Mouse (Mus musculus) ES-E14 (cell line): ENCODE data around the gene Fus. TPM values are rescaled to one million over a fixed set of nuclear protein-coding genes. Genes with fewer than 3 reads are reported as not detected.

Experiments used
- DNase-seq: peaks from one replicate; pipeline ENCODE4 v3.0.0-alpha.2; 2013; ENCODE audit warnings: low read depth, low spot score
- H3K27ac ChIP-seq: 2 replicates; pipeline ENCODE4 v1.5.1; 2012; ENCODE audit warnings: low read depth, mild to moderate bottlenecking, low read length, moderate library complexity, mixed read lengths; ENCODE audit not compliant: poor library complexity, insufficient read depth, severe bottlenecking
- H3K36me3 ChIP-seq: 2 replicates; pipeline ENCODE4 v1.6.1; 2012; ENCODE audit warnings: mild to moderate bottlenecking, low read length, moderate library complexity, mixed read lengths; ENCODE audit not compliant: control insufficient read depth, poor library complexity, insufficient read depth, severe bottlenecking
- H3K4me1 ChIP-seq, 2 experiments: fragments of 150-350 bp in 1 of 2; sonication (generic) in 1 of 2; 2 replicates each; pipeline ENCODE4 v1.6.1; 2012; ENCODE audit warnings: low read length in 2 of 2, mild to moderate bottlenecking in 1 of 2, mixed read lengths in 1 of 2; ENCODE audit not compliant: control insufficient read depth in 2 of 2, insufficient read depth in 2 of 2, poor library complexity in 1 of 2
- H3K4me3 ChIP-seq, 2 experiments: fragments of 150-350 bp in 1 of 2; sonication (generic) in 1 of 2; 2 replicates each; pipeline ENCODE4 v1.5.1; 2012; ENCODE audit warnings: low read length in 2 of 2, low read depth in 1 of 2, mild to moderate bottlenecking in 1 of 2, mixed read lengths in 1 of 2; ENCODE audit not compliant: insufficient read depth in 1 of 2, poor library complexity in 1 of 2, severe bottlenecking in 1 of 2
- H3K9ac ChIP-seq: 2 replicates; pipeline ENCODE4 v1.6.1; 2012; ENCODE audit warnings: low read depth, mild to moderate bottlenecking, low read length, mixed read lengths; ENCODE audit not compliant: poor library complexity, insufficient read depth, severe bottlenecking
- H3K9me3 ChIP-seq: fragments of 150-350 bp; sonication (generic); 2 replicates; pipeline ENCODE4 v1.6.1; 2012; ENCODE audit warnings: low read depth, mild to moderate bottlenecking, low read length; ENCODE audit not compliant: control insufficient read depth, insufficient read depth
- CHD2 ChIP-seq: IDR thresholded peaks from 2 replicates; pipeline ENCODE4 v1.6.1; 2014; ENCODE audit warnings: mild to moderate bottlenecking, low read depth, low read length, inconsistent platforms
- HCFC1 ChIP-seq: IDR thresholded peaks from 2 replicates; pipeline ENCODE4 v1.6.1; 2012; ENCODE audit warnings: low read length, inconsistent platforms, borderline replicate concordance; ENCODE audit not compliant: insufficient read depth
- MAFK ChIP-seq: IDR thresholded peaks from 2 replicates; pipeline ENCODE4 v1.6.1; 2014; ENCODE audit warnings: mild to moderate bottlenecking, low read depth, low read length, inconsistent platforms; ENCODE audit not compliant: insufficient read depth
- ZC3H11A ChIP-seq: IDR thresholded peaks from 2 replicates; pipeline ENCODE4 v1.6.1; 2012; ENCODE audit warnings: low read depth, mild to moderate bottlenecking, inconsistent platforms, low read length, borderline replicate concordance
- ZNF384 ChIP-seq: IDR thresholded peaks from 2 replicates; pipeline ENCODE4 v1.6.1; 2012; ENCODE audit warnings: low read depth, low read length, inconsistent platforms
- in situ Hi-C, 2 experiments: fragments of 600-800 bp; cut with MboI; formaldehyde crosslinking; loops; one replicate each; pipeline ENCODE4 v1.15.1; 2025; ENCODE audit warnings: low sequenced_read_pairs in 2 of 2, inconsistent platforms in 1 of 2; ENCODE audit not compliant: unreplicated experiment in 2 of 2
- total RNA-seq: library from RNA; depleted of rRNA; stranded (reverse); fragments of 300-350 nt; gene quantifications from 2 replicates; pipeline ENCODE4 v1.2.3, GENCODE M21; 2012

The Fus gene
- total RNA-seq, 1 experiment = 142 TPM

DNA sequence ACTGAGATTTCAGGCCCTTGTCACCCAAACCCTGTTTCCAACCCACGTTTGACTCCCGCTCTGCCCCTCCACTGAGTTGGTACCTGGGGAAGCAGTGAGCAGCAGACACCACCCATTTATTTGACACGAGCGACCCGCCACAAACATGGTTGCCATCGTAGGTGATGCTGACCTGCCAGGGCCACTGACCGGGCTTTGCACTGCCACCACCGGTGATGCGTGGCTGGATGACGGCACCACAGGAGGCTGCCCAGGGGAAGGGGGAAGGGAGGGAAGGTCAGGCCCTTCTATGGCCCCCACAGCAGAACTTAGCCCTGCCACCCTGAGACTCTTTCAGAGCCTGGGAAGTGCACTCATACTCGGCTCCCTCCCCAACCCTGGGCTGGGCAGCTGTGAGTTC, 39.5 kb upstream of the Fus start:
- TF ChIP-seq ZNF384 = no peak
- no peak for TF ChIP-seq ZC3H11A
- TF ChIP-seq MAFK = no peak
- TF ChIP-seq CHD2 = no peak
- peaks cover 7 to 38% of the 10 kb centered on the region in 2 experiments; a peak in 3 of 4 replicates for H3K4me1 ChIP-seq
- H3K36me3 ChIP-seq = peaks cover 42% of the 10 kb centered on the region; the same call in 1 of the 2 replicates

DNA sequence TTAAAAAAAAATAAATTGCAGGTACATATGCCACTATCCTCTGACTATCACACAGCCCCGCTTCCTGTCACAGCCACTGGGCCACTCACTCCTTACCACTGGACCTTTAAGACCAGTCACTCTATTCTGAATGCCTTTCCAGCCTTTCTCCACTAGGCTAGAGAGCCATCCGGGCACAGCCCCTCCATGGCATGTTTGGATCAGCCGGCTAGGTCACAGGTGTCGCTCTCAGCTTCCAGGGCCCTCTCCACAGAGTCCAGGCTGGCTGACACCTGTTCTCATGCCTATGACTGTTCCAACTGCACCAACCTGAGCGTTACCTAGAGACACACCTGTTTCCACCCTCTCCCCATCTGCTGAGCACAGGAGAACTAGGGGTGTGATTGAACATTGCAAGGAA, 38.7 kb upstream of the Fus start:
- peaks cover 12 to 46% of the 10 kb centered on the region in 2 experiments; a peak in 3 of 4 replicates for H3K4me1 ChIP-seq
- no peak overlapping the region for H3K27ac ChIP-seq
- in situ Hi-C loops = no loop called here
- peaks cover 34% of the 10 kb centered on the region; the same call in 1 of the 2 replicates for H3K36me3 ChIP-seq
- TF ChIP-seq ZC3H11A (no peak), CHD2 (no peak), HCFC1 (no peak), MAFK (no peak), ZNF384 (no peak)
- 0 out of 4 replicates have a peak overlapping the region, but pooled peaks have one; percentile 60 for H3K4me3 ChIP-seq
- H3K9me3 ChIP-seq = peaks cover 2% of the 10 kb centered on the region; the same call in 1 of the 2 replicates
- no peak for DNase-seq
- H3K9ac ChIP-seq = no peak overlapping the region

More for the DNA sequence above, 39.5 kb upstream of the Fus start:
- H3K9ac ChIP-seq = no peak overlapping the region
- in situ Hi-C loops = no loop called here
- DNase-seq = no peak
- H3K4me3 ChIP-seq = no peak overlapping the region
- peaks cover 5% of the 10 kb centered on the region for H3K9me3 ChIP-seq
- H3K27ac ChIP-seq = no peak overlapping the region

GRCm38 (mm10) chr7:127929923-127930322, 37.3 kb upstream of the Fus start, which contains the start of gene Prss8:
Gene Prss8, minus strand, starts transcription at chr7:127930104.
- peaks cover 25% of the 10 kb centered on the region; the same call in 1 of the 2 replicates for H3K36me3 ChIP-seq
- no peaks in the 10 kb centered on the region for H3K9me3 ChIP-seq
- peak within 1 kb of the TSS; percentile 60 for H3K4me3 ChIP-seq
- TF ChIP-seq ZNF384 = peak; percentile 55; the same call in 1 of the 2 replicates
- TF ChIP-seq HCFC1 = no peak
- H3K9ac ChIP-seq = peak within 1 kb of the TSS; percentile 68
- peak within 1 kb of the TSS; percentile 14; the same call in 1 of the 2 replicates for H3K27ac ChIP-seq
- in situ Hi-C loops = no loop called here
- H3K4me1 ChIP-seq = peaks cover 15 to 52% of the 10 kb centered on the region in 2 experiments; a peak in 3 of 4 replicates
- DNase-seq = no peak

DNA sequence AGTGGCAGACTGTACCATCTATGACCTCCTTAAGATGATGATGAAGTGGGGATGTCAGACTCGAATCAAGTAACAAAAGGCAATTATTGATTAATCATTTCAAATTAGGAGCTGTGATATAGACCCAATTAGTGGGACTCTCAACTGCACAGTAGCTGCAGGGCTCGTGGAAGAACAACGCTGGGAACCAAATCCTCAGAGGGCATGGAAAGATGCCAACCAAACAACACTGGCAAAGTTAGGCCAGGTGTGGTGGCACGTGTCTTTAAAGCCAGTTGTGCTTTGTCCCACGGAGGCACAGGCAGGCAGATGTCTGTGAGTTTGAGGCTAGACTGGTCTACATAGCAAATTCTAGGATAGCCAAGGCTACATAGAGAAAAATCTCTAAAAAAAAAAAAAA, 36.6 kb upstream of the Fus start:
- H3K27ac ChIP-seq = no peak overlapping the region
- H3K9ac ChIP-seq = no peak overlapping the region
- in situ Hi-C loops = no loop called here
- no peak overlapping the region for H3K4me3 ChIP-seq
- no peak for DNase-seq
- H3K4me1 ChIP-seq = peaks cover 15 to 50% of the 10 kb centered on the region in 2 experiments; a peak in 3 of 4 replicates
- no peaks in the 10 kb centered on the region for H3K9me3 ChIP-seq
- H3K36me3 ChIP-seq = peaks cover 19% of the 10 kb centered on the region; the same call in 1 of the 2 replicates
- no peak for TF ChIP-seq ZNF384
- no peak for TF ChIP-seq MAFK
- TF ChIP-seq CHD2 = no peak
- TF ChIP-seq ZC3H11A = no peak
- TF ChIP-seq HCFC1 = no peak
